Mouse (Mus musculus) stomach, embryonic 15.5 days (tissue): ENCODE measurements around the gene Gm11032. TPM values are rescaled to one million over a fixed set of nuclear protein-coding genes. Genes with fewer than 3 reads are reported as not detected.

Experiments
- ATAC-seq: fragments of 200-750 bp; cut with Nextera tagmentation; 2 replicates; pipeline ENCODE4 v1.8.0; 2017; ENCODE audit warnings: low read depth, moderate number of reproducible peaks, moderate TSS enrichment; ENCODE audit not compliant: insufficient read depth, low FRiP score
- H3K27ac ChIP-seq: fragments of 300-500 bp; sonication (generic); 2 replicates; pipeline ENCODE4 v1.5.1; 2015; ENCODE audit warnings: mild to moderate bottlenecking, inconsistent platforms
- H3K27me3 ChIP-seq: fragments of 300-500 bp; sonication (generic); replicated peaks from 2 replicates; pipeline ENCODE4 v1.6.1; 2015; ENCODE audit warnings: inconsistent platforms
- H3K36me3 ChIP-seq: fragments of 300-500 bp; sonication (generic); 2 replicates; pipeline ENCODE4 v1.6.1; 2015; ENCODE audit warnings: inconsistent platforms
- H3K4me1 ChIP-seq: fragments of 300-500 bp; sonication (generic); 2 replicates; pipeline ENCODE4 v1.6.1; 2015; ENCODE audit warnings: inconsistent platforms
- H3K4me2 ChIP-seq: fragments of 300-500 bp; sonication (generic); 2 replicates; pipeline ENCODE4 v1.6.1; 2015; ENCODE audit warnings: mild to moderate bottlenecking, inconsistent platforms
- H3K4me3 ChIP-seq: fragments of 300-500 bp; sonication (generic); replicated peaks from 2 replicates; pipeline ENCODE4 v1.5.1; 2015; ENCODE audit warnings: inconsistent platforms
- H3K9ac ChIP-seq: fragments of 300-500 bp; sonication (generic); 2 replicates; pipeline ENCODE4 v1.6.1; 2015; ENCODE audit warnings: inconsistent platforms
- H3K9me3 ChIP-seq: fragments of 300-500 bp; sonication (generic); 2 replicates; pipeline ENCODE4 v1.6.1; 2016; ENCODE audit warnings: inconsistent platforms
- WGBS: fragments of 180-500 bp; shearing (Covaris S2); methylation state at CpG from one replicate; pipeline ENCODE4 v1.1.7; 2015; 5-methylcytosine and 5-hydroxymethylcytosine counted together
- polyA plus RNA-seq: library from polyadenylated mRNA; unstranded; fragments of >200 nt; fragmentation: Nextera tagmentation; extraction: Ambion mirVana; gene quantifications from 2 replicates; pipeline ENCODE4 v1.2.1, GENCODE M21; 2015

Gm11032 gene
- polyA plus RNA-seq, 1 experiment from 2014 or later = not detected

GRCm38 (mm10) chr11:4661324-4661723 lies 41.5 kb downstream of the Gm11032 start:
- Histone ChIP-seq H3K4me1 (no peaks in the 10 kb centered on the region), H3K4me2 (no peak overlapping the region), H3K9me3 (no peaks in the 10 kb centered on the region), H3K27ac (no peak overlapping the region), H3K36me3 (peaks cover 16% of the 10 kb centered on the region), H3K9ac (no peak overlapping the region), H3K4me3 (no peak overlapping the region), H3K27me3 (no peaks in the 10 kb centered on the region)
- 0 out of 2 replicates have a peak, but pooled peaks have one; percentile 35 for ATAC-seq
- WGBS = 82% methylated on average over 4 of the region's 4 CpGs

DNA sequence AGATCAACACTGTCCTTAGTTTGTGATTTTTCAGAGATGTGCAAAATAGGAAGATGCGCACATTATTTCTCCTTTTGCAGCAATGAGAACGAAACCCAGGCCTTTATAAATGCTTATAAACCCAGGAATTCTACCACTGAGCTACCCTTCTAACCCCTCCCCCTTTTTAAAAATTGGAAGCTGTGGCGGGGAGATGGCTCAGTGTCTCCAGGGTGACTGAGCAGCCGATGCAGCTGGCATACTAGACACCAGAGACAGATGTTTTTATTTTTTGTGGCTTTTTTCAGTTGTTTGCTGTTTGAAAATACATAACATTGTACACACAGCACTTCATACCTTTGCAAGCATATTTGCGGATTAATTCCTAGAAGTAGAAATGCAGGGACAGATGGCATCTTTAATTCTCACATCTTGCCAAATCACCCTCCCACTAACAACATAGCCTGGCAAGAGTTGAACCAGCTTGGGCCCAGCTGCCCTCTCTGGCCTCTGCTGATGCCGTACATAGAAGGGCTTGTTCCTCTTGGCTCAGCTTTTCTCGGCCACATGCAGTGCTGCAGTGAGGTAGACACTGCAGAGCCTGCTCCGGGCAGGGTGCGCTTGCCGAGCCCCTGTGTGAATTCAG lies 42.1 kb downstream of the Gm11032 start:
- H3K9ac ChIP-seq = no peak overlapping the region
- no peak overlapping the region for H3K4me3 ChIP-seq
- no peak for ATAC-seq
- H3K4me2 ChIP-seq = no peak overlapping the region
- no peaks in the 10 kb centered on the region for H3K4me1 ChIP-seq
- 85% methylated on average over 10 of the region's 10 CpGs for WGBS
- no peak overlapping the region for H3K27ac ChIP-seq
- peaks cover 16% of the 10 kb centered on the region for H3K36me3 ChIP-seq
- no peaks in the 10 kb centered on the region for H3K27me3 ChIP-seq
- no peaks in the 10 kb centered on the region for H3K9me3 ChIP-seq

GRCm38 (mm10) chr11:4662496-4662878 lies 42.6 kb downstream of the Gm11032 start:
- H3K27ac ChIP-seq = no peak overlapping the region
- H3K4me3 ChIP-seq = no peak overlapping the region
- no peak overlapping the region for H3K4me2 ChIP-seq
- H3K9ac ChIP-seq = no peak overlapping the region
- H3K4me1 ChIP-seq = no peaks in the 10 kb centered on the region
- H3K9me3 ChIP-seq = no peaks in the 10 kb centered on the region
- WGBS = 89% methylated on average over 11 of the region's 11 CpGs
- H3K27me3 ChIP-seq = no peaks in the 10 kb centered on the region
- peaks cover 16% of the 10 kb centered on the region for H3K36me3 ChIP-seq
- ATAC-seq = no peak

Other genes starting within 250 kb of the Gm11032 start
- 0.17 and 0.44 TPM in 2 replicates for gene Hormad2, start 179.0 kb upstream of the Gm11032 start, polyA plus RNA-seq
- gene Mtmr3, start 25.2 kb upstream of the Gm11032 start, polyA plus RNA-seq = 23.8 and 25.1 TPM in 2 replicates
- gene Ascc2, start 17.7 kb downstream of the Gm11032 start, polyA plus RNA-seq = 31.5 and 36.5 TPM in 2 replicates
- 920 and 1,051 TPM in 2 replicates for gene Uqcr10, start 84.3 kb downstream of the Gm11032 start, polyA plus RNA-seq
- 62.8 and 68.1 TPM in 2 replicates for gene Zmat5, start 84.6 kb downstream of the Gm11032 start, polyA plus RNA-seq
- 0.17 and 0.32 TPM in 2 replicates for gene Cabp7, start 126.7 kb downstream of the Gm11032 start, polyA plus RNA-seq
- 38.6 and 48.1 TPM in 2 replicates for gene Nf2, start 229.5 kb downstream of the Gm11032 start, polyA plus RNA-seq